Mouse (Mus musculus) intestine, embryonic 15.5 days (tissue): ENCODE measurements around the gene Rpap1. TPM values are rescaled to one million over a fixed set of nuclear protein-coding genes. Genes with fewer than 3 reads are reported as not detected.

Source experiments
- polyA plus RNA-seq: library from polyadenylated mRNA; unstranded; fragments of >200 nt; fragmentation: Nextera tagmentation; extraction: Ambion mirVana; gene quantifications from 2 replicates; pipeline ENCODE4 v1.2.1, GENCODE M21; 2015

The Rpap1 gene
- polyA plus RNA-seq, 1 experiment from 2014 or later: 24.2 TPM

Other genes starting within 250 kb of the Rpap1 start
- 0.18 and 0.25 TPM in 2 replicates for gene Exd1, start 239.9 kb downstream of the Rpap1 start, polyA plus RNA-seq
- 53.6 and 54.9 TPM in 2 replicates for gene Chp1, start 239.8 kb downstream of the Rpap1 start, polyA plus RNA-seq
- gene Nusap1, start 169.2 kb downstream of the Rpap1 start, polyA plus RNA-seq: 56.6 and 65.4 TPM in 2 replicates
- 21.0 and 22.8 TPM in 2 replicates for gene Oip5, start 169.1 kb downstream of the Rpap1 start, polyA plus RNA-seq
- 50.0 and 51.6 TPM in 2 replicates for gene Ndufaf1, start 124.7 kb downstream of the Rpap1 start, polyA plus RNA-seq
- 30.5 and 34.8 TPM in 2 replicates for gene Rtf1, start 112.5 kb downstream of the Rpap1 start, polyA plus RNA-seq
- 9.5 and 9.7 TPM in 2 replicates for gene Itpka, start 45.2 kb downstream of the Rpap1 start, polyA plus RNA-seq
- 0.87 and 1.4 TPM in 2 replicates for gene Ltk, start 27.1 kb downstream of the Rpap1 start, polyA plus RNA-seq
- gene Tyro3, start 10.2 kb upstream of the Rpap1 start, polyA plus RNA-seq: 14.7 and 15.5 TPM in 2 replicates
- gene Mga, start 109.7 kb upstream of the Rpap1 start, polyA plus RNA-seq: 20.3 and 23.7 TPM in 2 replicates
- 2.2 TPM in 2 replicates for gene Mapkbp1, start 185.2 kb upstream of the Rpap1 start, polyA plus RNA-seq
- gene Jmjd7, start 239.9 kb upstream of the Rpap1 start, polyA plus RNA-seq: 15.5 and 17.8 TPM in 2 replicates
- gene Gm28042, start 240.0 kb upstream of the Rpap1 start, polyA plus RNA-seq: 2.2 TPM in 2 replicates
- gene Pla2g4b, start 245.9 kb upstream of the Rpap1 start, polyA plus RNA-seq: 0.75 and 1.4 TPM in 2 replicates